Mouse (Mus musculus) midbrain, embryonic 16.5 days (tissue): ENCODE measurements around the gene Zfp36. TPM values are rescaled to one million over a fixed set of nuclear protein-coding genes. Genes with fewer than 3 reads are reported as not detected.

Experiments
- ATAC-seq: fragments of 200-750 bp; cut with Nextera tagmentation; 2 replicates; pipeline ENCODE4 v1.8.0; 2017; ENCODE audit warnings: moderate TSS enrichment
- H3K27ac ChIP-seq: fragments of 300-500 bp; sonication (generic); 2 replicates; pipeline ENCODE4 v1.5.1; 2014; ENCODE audit warnings: mild to moderate bottlenecking, low read length, mixed read lengths
- H3K27me3 ChIP-seq: fragments of 300-500 bp; sonication (generic); 2 replicates; pipeline ENCODE4 v1.6.1; 2014; ENCODE audit warnings: low read depth, low read length, mixed read lengths; ENCODE audit not compliant: control insufficient read depth, insufficient read depth
- H3K36me3 ChIP-seq: fragments of 300-500 bp; sonication (generic); 2 replicates; pipeline ENCODE4 v1.6.1; 2014; ENCODE audit warnings: mild to moderate bottlenecking, low read length, moderate library complexity, mixed read lengths; ENCODE audit not compliant: control insufficient read depth, insufficient read depth
- H3K4me1 ChIP-seq: fragments of 300-500 bp; sonication (generic); 2 replicates; pipeline ENCODE4 v1.6.1; 2014; ENCODE audit warnings: mild to moderate bottlenecking, low read length, mixed read lengths; ENCODE audit not compliant: control insufficient read depth, insufficient read depth
- H3K4me2 ChIP-seq: fragments of 300-500 bp; sonication (generic); 2 replicates; pipeline ENCODE4 v1.6.1; 2014; ENCODE audit warnings: mild to moderate bottlenecking, low read length, mixed read lengths
- H3K4me3 ChIP-seq: fragments of 300-500 bp; sonication (generic); 2 replicates; pipeline ENCODE4 v1.5.1; 2014; ENCODE audit warnings: low read depth, mild to moderate bottlenecking, low read length, moderate library complexity, mixed read lengths
- H3K9ac ChIP-seq: fragments of 300-500 bp; sonication (generic); 2 replicates; pipeline ENCODE4 v1.6.1; 2014; ENCODE audit warnings: low read depth, low read length, mixed read lengths
- H3K9me3 ChIP-seq: fragments of 300-500 bp; sonication (generic); replicated peaks from 2 replicates; pipeline ENCODE4 v1.6.1; 2014; ENCODE audit warnings: mild to moderate bottlenecking, low read length, mixed read lengths; ENCODE audit not compliant: control insufficient read depth, poor library complexity, severe bottlenecking
- WGBS: fragments of 180-500 bp; shearing (Covaris S2); extraction: QIAGEN DNeasy Blood & Tissue Kit; methylation state at CpG from one replicate; pipeline ENCODE4 v1.1.7; 2014; 5-methylcytosine and 5-hydroxymethylcytosine counted together
- polyA plus RNA-seq: library from polyadenylated mRNA; unstranded; fragments of >200 nt; fragmentation: Nextera tagmentation; extraction: Ambion mirVana; gene quantifications from 2 replicates; pipeline ENCODE4 v1.2.1, GENCODE M21; 2015

Gene Zfp36
- polyA plus RNA-seq, 1 experiment from 2014 or later, result 2.9 TPM

DNA sequence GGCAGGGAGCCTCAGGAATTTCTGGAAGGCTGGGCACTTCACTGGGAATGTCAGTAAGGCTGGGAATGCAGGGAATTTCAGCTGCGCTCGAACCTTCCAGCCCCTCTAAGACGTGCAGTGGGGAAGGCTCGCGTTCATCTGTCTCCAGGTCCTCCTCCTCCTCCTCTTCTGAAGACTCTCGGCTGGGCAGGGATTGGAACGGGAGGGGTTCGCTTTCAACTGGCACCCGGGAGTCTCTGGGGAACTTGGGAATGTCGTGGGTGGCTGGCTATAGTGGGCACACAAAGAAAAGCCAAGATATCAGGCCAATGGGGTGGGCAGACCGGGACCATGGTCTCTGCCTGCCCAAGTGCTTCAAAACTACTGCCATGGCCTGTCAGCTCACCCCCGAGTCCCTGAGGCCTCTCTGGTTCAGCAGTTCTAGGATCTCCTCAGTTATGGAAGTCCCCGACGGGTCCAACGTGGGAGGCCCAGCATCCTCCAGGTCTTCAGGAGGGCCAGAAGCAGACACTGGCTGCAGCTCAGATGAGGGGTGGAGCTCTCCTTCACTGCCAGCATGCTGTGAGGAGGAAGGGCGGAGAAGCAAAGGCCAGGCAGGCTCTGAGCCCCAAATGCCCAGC lies 17.5 kb downstream of the Zfp36 start:
- H3K9ac ChIP-seq, result no peak overlapping the region
- no peaks in the 10 kb centered on the region; the same call in 1 of the 2 replicates for H3K36me3 ChIP-seq
- no peaks in the 10 kb centered on the region for H3K27me3 ChIP-seq
- H3K4me2 ChIP-seq, result no peak overlapping the region
- ATAC-seq, result no peak
- H3K9me3 ChIP-seq, result no peaks in the 10 kb centered on the region
- WGBS, result 88% methylated on average over 16 of the region's 16 CpGs
- peaks cover 6% of the 10 kb centered on the region; the same call in 1 of the 2 replicates for H3K4me1 ChIP-seq
- H3K4me3 ChIP-seq, result no peak overlapping the region
- H3K27ac ChIP-seq, result no peak overlapping the region

DNA sequence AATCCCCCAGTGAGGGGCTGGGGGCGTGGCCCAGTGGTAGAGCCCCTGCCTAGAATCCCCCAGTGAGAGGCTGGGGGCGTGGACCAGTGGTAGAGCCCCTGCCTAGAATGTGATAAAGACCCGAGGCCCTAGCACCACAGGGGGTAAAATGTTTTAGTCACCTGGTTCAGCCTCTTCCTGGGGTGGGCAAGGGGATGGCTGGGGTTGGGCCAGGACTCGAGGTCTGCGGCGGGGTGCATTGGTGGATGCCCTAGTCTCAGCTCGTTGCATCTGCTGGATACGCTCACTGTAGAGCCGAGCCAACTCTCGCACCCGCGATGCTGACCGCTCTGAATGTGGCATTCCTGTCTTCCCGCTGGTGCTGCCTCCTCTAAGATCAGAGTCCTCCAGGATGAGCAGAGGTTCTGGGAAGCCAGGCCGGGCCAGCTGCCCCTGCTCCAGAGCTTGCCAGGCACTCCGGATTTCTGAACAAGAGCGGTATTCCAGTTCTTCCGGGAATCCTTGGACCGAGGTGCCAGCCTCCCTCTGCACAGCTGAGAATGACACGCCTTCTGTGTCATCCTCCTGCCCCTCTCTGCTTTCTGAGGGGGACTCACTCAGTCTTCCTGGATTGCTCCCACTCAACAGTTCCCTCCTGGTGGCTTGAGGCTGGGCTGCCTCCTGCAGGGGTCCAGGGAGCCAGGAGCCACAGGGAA lies 18.3 kb downstream of the Zfp36 start:
- no peak overlapping the region for H3K27ac ChIP-seq
- no peaks in the 10 kb centered on the region for H3K9me3 ChIP-seq
- H3K27me3 ChIP-seq, result no peaks in the 10 kb centered on the region
- H3K4me3 ChIP-seq, result no peak overlapping the region
- WGBS, result 94% methylated on average over 19 of the region's 20 CpGs
- H3K4me2 ChIP-seq, result no peak overlapping the region
- ATAC-seq, result no peak
- no peak overlapping the region for H3K9ac ChIP-seq
- no peaks in the 10 kb centered on the region; the same call in 1 of the 2 replicates for H3K36me3 ChIP-seq
- H3K4me1 ChIP-seq, result peaks cover 6% of the 10 kb centered on the region; the same call in 1 of the 2 replicates

DNA sequence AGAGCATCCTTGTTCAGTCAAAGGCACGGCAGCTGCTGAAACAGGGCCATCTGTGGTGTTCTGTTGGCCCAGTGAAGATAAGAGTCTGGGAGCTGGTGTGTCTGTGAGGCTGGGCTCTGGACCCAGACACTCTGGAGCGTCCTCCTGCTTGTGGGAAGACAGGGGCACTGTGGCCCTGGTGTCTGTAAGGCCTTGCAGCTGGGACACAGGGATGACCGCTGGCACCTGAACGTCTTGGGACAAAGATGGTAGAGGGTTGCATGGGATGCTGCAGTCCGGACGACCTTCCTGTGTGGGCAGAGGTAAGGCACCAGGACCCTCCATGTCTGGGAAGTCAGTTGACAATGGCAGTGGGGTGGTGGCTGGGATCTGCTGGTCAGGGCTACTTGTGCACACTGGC lies 19.8 kb downstream of the Zfp36 start:
- Histone ChIP-seq H3K4me2 (no peak overlapping the region), H3K9me3 (no peaks in the 10 kb centered on the region), H3K27me3 (no peaks in the 10 kb centered on the region), H3K4me1 (peaks cover 6% of the 10 kb centered on the region; the same call in 1 of the 2 replicates), H3K27ac (no peak overlapping the region), H3K9ac (no peak overlapping the region), H3K4me3 (no peak overlapping the region), H3K36me3 (no peaks in the 10 kb centered on the region; the same call in 1 of the 2 replicates)
- 97% methylated on average over 6 of the region's 6 CpGs for WGBS
- no peak for ATAC-seq

DNA sequence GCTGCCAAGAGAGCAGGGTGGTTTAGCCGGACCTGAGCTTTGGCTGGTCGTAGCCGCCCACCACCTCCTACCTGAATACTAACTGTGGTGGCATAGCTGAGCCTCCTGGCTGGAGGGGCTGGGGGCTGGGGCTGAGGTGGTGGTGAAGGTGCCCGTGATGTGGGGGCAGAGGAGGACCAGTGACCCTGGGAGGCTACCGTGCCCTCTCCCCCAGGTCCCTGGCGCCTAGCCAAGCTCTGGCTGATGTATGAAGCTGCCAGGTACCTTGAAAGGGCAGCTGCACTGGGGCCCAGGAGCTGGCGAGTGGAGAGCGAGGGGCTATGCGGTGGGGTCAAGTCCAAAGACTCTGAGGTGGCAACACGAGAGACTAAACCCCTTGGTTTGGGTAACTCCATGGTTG lies 20.2 kb downstream of the Zfp36 start:
- whole genome bisulfite sequencing, result 94% methylated on average over 10 of the region's 10 CpGs
- no peak overlapping the region for H3K4me3 ChIP-seq
- peaks cover 6% of the 10 kb centered on the region; the same call in 1 of the 2 replicates for H3K4me1 ChIP-seq
- no peaks in the 10 kb centered on the region for H3K27me3 ChIP-seq
- no peak overlapping the region for H3K4me2 ChIP-seq
- H3K36me3 ChIP-seq, result no peaks in the 10 kb centered on the region; the same call in 1 of the 2 replicates
- ATAC-seq, result no peak
- H3K27ac ChIP-seq, result no peak overlapping the region
- H3K9me3 ChIP-seq, result no peaks in the 10 kb centered on the region
- H3K9ac ChIP-seq, result no peak overlapping the region

DNA sequence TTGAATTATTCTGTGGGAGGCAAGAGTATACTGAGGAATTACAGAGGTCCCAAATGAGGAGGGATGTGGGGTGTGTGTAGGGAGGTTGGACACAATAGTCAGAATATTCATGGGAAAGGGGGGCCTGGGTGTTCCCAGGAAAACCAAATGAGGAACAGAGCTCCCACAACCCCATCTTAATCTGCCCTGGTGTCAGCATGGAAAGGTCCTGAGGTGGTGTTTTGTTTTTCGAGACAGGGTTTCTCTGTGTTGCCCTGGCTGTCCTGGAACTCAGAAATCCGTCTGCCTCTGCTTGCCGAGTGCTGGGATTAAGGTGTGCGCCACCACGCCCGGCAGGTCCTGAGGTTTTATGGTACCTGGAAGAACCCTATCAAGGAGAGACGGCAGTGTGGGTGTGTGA lies 21.6 kb downstream of the Zfp36 start:
- Histone ChIP-seq H3K27me3 (no peaks in the 10 kb centered on the region), H3K4me3 (no peak overlapping the region), H3K27ac (peak overlapping the region; percentile 25; the same call in 1 of the 2 replicates), H3K36me3 (peaks cover 6% of the 10 kb centered on the region; the same call in 1 of the 2 replicates), H3K9ac (no peak overlapping the region), H3K9me3 (no peaks in the 10 kb centered on the region), H3K4me1 (peaks cover 6% of the 10 kb centered on the region; the same call in 1 of the 2 replicates), H3K4me2 (no peak overlapping the region)
- WGBS, result 42% methylated on average over 7 of the region's 7 CpGs
- no peak for ATAC-seq

DNA sequence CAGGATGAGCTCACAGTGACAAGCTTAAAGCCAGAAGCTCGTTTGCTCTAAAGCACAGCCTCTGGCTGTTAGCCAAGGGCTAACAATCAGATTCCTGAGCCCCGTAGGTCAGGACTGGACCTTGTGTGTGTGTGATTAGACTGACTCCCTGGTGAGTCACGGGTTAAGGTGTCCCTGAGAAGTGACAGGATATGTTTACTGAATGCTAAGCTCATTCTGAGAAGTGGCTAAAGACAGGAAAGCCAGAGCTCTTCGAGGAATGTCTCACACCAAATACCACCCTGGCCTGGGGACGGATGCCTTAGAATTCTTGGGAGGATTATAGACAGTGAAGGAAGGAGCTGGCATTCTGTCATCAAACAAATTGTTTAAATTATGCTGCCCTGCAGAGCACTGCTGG lies 22.1 kb downstream of the Zfp36 start:
- Histone ChIP-seq H3K27ac (peak overlapping the region; percentile 25; the same call in 1 of the 2 replicates), H3K36me3 (peaks cover 6% of the 10 kb centered on the region; the same call in 1 of the 2 replicates), H3K4me3 (no peak overlapping the region), H3K4me2 (no peak overlapping the region), H3K4me1 (peaks cover 6% of the 10 kb centered on the region; the same call in 1 of the 2 replicates), H3K9me3 (no peaks in the 10 kb centered on the region), H3K27me3 (no peaks in the 10 kb centered on the region), H3K9ac (no peak overlapping the region)
- WGBS, result 0% methylated on average over 5 of the region's 5 CpGs
- ATAC-seq, result no peak

DNA sequence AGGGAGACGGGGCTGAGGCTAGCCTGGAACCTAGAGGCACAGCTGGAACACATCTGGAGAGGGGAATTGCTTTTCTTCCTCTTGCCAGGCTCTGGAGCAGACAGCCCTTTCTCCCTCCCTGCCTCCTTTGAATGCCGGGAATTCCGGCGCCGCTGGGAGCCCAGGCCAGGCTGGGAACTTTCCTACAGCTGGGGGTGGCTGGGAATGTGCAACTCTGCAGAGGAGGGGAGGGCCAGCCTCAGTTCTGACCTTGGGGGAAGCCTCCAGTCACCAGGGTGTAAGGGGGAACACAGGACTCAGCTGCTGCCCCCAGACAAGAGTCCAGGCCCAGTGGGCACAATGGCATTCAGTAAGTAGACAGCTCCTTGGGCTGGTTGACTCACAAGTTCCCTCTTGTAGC lies 23.1 kb downstream of the Zfp36 start:
- H3K4me2 ChIP-seq, result no peak overlapping the region
- H3K27me3 ChIP-seq, result no peaks in the 10 kb centered on the region
- no peaks in the 10 kb centered on the region for H3K9me3 ChIP-seq
- ATAC-seq, result no peak
- H3K36me3 ChIP-seq, result peaks cover 6% of the 10 kb centered on the region; the same call in 1 of the 2 replicates
- no peak overlapping the region for H3K9ac ChIP-seq
- H3K4me3 ChIP-seq, result no peak overlapping the region
- WGBS, result 0% methylated on average over 5 of the region's 5 CpGs
- peak overlapping the region; percentile 24; the same call in 1 of the 2 replicates for H3K27ac ChIP-seq
- H3K4me1 ChIP-seq, result peaks cover 9% of the 10 kb centered on the region

DNA sequence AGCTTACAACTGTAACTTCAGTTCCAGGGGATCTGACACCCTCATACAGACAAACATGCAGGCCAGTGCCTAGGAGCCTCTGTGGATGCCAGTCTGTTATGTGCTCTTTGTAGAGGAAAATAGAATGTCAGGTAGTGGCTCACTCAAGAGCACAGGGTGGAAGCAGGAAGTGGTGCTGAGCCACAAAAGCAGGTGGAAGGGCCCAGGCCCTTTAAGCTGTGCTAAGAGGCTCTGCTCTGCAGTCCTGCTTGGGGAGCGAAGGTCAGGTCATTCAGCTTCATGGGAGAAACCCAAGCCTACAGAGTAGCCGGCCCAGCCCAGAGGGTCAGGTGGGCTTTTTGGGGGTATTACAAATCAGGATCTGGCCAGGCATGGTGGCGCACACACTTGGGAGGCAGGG lies 24.8 kb downstream of the Zfp36 start:
- Histone ChIP-seq H3K36me3 (peaks cover 6% of the 10 kb centered on the region; the same call in 1 of the 2 replicates), H3K9me3 (no peaks in the 10 kb centered on the region), H3K9ac (no peak overlapping the region), H3K4me3 (no peak overlapping the region), H3K4me1 (peaks cover 17% of the 10 kb centered on the region), H3K27ac (no peak overlapping the region), H3K27me3 (no peaks in the 10 kb centered on the region), H3K4me2 (no peak overlapping the region)
- ATAC-seq, result no peak
- 94% methylated on average over 3 of the region's 3 CpGs for WGBS

DNA sequence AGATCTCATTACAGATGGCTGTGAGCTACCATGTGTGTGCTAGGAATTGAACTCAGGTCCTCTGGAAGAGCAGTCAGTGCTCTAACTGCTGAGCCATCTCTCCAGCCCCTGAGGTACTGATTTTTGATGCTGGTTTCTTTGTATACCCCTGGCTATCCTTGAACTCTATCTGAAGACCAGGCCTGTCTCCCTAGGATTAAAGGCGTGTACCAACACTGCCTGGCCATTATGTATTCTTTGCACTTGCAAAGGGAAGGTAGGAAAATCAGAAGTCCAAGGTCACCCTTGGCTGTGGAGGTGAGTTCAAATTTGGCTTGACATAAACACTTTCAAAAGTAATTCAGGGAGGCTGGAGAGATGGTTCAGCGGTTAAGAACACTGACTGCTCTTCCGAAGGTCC lies 25.5 kb downstream of the Zfp36 start:
- Histone ChIP-seq H3K27me3 (no peaks in the 10 kb centered on the region), H3K36me3 (peaks cover 6% of the 10 kb centered on the region; the same call in 1 of the 2 replicates), H3K4me3 (no peak overlapping the region), H3K27ac (no peak overlapping the region), H3K9me3 (no peaks in the 10 kb centered on the region), H3K4me1 (peaks cover 23% of the 10 kb centered on the region), H3K4me2 (no peak overlapping the region), H3K9ac (no peak overlapping the region)
- no peak for ATAC-seq
- 89% methylated on average over 3 of the region's 3 CpGs for WGBS
